Mouse (Mus musculus) lung, adult 2 months (tissue): ENCODE measurements around the gene Frem1.

Experiments used
- CTCF ChIP-seq: fragments of 200-500 bp; IDR thresholded peaks from 2 replicates; pipeline ENCODE4 v1.5.1; 2011; ENCODE audit warnings: mild to moderate bottlenecking, low read length, control low read depth; ENCODE audit not compliant: insufficient read depth
- POLR2A ChIP-seq: fragments of 200-500 bp; IDR thresholded peaks from 2 replicates; pipeline ENCODE4 v1.6.1; 2011; ENCODE audit warnings: low read depth, mild to moderate bottlenecking, control low read depth, low read length, borderline replicate concordance; ENCODE audit errors: extremely low read depth

DNA sequence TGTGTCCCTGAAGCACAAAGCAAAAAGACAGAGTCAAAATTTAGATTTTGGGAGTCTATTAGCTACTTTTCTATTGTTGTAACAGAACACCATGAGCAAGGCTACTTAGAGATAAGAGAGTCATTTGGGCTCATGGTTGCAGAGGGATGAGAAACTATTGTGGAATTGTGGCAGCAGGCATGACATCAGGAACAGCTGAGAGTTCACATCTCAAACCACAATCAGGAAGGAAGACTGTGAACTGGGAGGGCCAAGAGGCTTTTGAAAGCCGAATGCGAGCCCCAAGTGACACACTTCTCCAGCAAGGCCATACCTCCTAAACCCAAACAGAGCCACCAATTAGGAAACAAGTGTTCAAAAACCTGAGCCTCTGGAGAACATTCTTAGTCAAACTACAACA, 9.4 kb upstream of the Frem1 start:
- no peak for TF ChIP-seq CTCF
- no peak for TF ChIP-seq POLR2A
